Mouse (Mus musculus) kidney, postnatal 0 days (tissue): ENCODE data around the gene Clec2d. TPM values are rescaled to one million over a fixed set of nuclear protein-coding genes. Genes with fewer than 3 reads are reported as not detected.
"Not testable (repeated sequence)": the region's sequence is repeated elsewhere in the genome, so short reads cannot be mapped to it uniquely, and the experiment has no call there.

Experiments used
- ATAC-seq: fragments of 200-750 bp; cut with Nextera tagmentation; replicated peaks from 2 replicates; pipeline ENCODE4 v1.8.0; 2017; ENCODE audit warnings: low read depth, moderate number of reproducible peaks, moderate TSS enrichment, moderate library complexity; ENCODE audit not compliant: low FRiP score
- DNase-seq: peaks from one replicate; pipeline ENCODE4 v3.0.0-alpha.2; 2016; ENCODE audit warnings: low spot score
- H3K27ac ChIP-seq: fragments of 300-500 bp; sonication (generic); 2 replicates; pipeline ENCODE4 v1.5.1; 2014; ENCODE audit warnings: mild to moderate bottlenecking
- H3K27me3 ChIP-seq: fragments of 300-500 bp; sonication (generic); 2 replicates; pipeline ENCODE4 v1.6.1; 2014; ENCODE audit warnings: low read length, mixed read lengths; ENCODE audit not compliant: insufficient read depth
- H3K36me3 ChIP-seq: fragments of 300-500 bp; sonication (generic); 2 replicates; pipeline ENCODE4 v1.6.1; 2014; ENCODE audit warnings: low read length, mixed read lengths; ENCODE audit not compliant: insufficient read depth
- H3K4me1 ChIP-seq: fragments of 300-500 bp; sonication (generic); replicated peaks from 2 replicates; pipeline ENCODE4 v1.6.1; 2014; ENCODE audit warnings: antibody characterized with exemption, low read length, mixed read lengths; ENCODE audit not compliant: insufficient read depth
- H3K4me2 ChIP-seq: fragments of 300-500 bp; sonication (generic); 2 replicates; pipeline ENCODE4 v1.6.1; 2014; ENCODE audit warnings: mild to moderate bottlenecking, low read length, moderate library complexity, mixed read lengths
- H3K4me3 ChIP-seq: fragments of 300-500 bp; sonication (generic); replicated peaks from 2 replicates; pipeline ENCODE4 v1.5.1; 2014; ENCODE audit warnings: low read depth, low read length
- H3K9ac ChIP-seq: fragments of 300-500 bp; sonication (generic); 2 replicates; pipeline ENCODE4 v1.6.1; 2014; ENCODE audit warnings: low read depth, low read length
- H3K9me3 ChIP-seq: fragments of 300-500 bp; sonication (generic); replicated peaks from 2 replicates; pipeline ENCODE4 v1.6.1; 2016; ENCODE audit warnings: low read length, inconsistent platforms, mixed read lengths
- CTCF ChIP-seq: IDR thresholded peaks from 2 replicates; pipeline ENCODE4 v1.5.1; 2016; ENCODE audit warnings: antibody characterized with exemption, low read depth, mild to moderate bottlenecking, moderate library complexity
- WGBS: fragments of 180-500 bp; shearing (Covaris S2); extraction: QIAGEN DNeasy Blood & Tissue Kit; methylation state at CpG from one replicate; pipeline ENCODE4 v1.1.7; 2014; 5-methylcytosine and 5-hydroxymethylcytosine counted together
- polyA plus RNA-seq: library from polyadenylated mRNA; unstranded; fragments of >200 nt; fragmentation: Nextera tagmentation; extraction: Ambion mirVana; gene quantifications from 2 replicates; pipeline ENCODE4 v1.2.1, GENCODE M21; 2015

Gene Clec2d
- polyA plus RNA-seq, 1 experiment from 2014 or later = 1.0 TPM

GRCm38 (mm10) chr6:129186022-129186421 lies 5.6 kb downstream of the Clec2d start:
- Histone ChIP-seq H3K9ac (no peak overlapping the region), H3K4me2 (no peak overlapping the region), H3K27me3 (no peaks in the 10 kb centered on the region), H3K27ac (no peak overlapping the region), H3K9me3 (no peaks in the 10 kb centered on the region), H3K4me1 (no peaks in the 10 kb centered on the region), H3K36me3 (peaks cover 12% of the 10 kb centered on the region; the same call in 1 of the 2 replicates), H3K4me3 (no peak overlapping the region)
- no peak for ATAC-seq
- TF ChIP-seq CTCF = no peak
- 82% methylated on average over 4 of the region's 4 CpGs for WGBS
- no peak for DNase-seq

GRCm38 (mm10) chr6:129186457-129187199 lies 6.2 kb downstream of the Clec2d start:
- no peaks in the 10 kb centered on the region for H3K4me1 ChIP-seq
- no peaks in the 10 kb centered on the region for H3K9me3 ChIP-seq
- no peak overlapping the region for H3K9ac ChIP-seq
- ATAC-seq = no peak
- H3K4me3 ChIP-seq = no peak overlapping the region
- no peak overlapping the region for H3K4me2 ChIP-seq
- DNase-seq = no peak
- H3K36me3 ChIP-seq = peaks cover 12% of the 10 kb centered on the region; the same call in 1 of the 2 replicates
- no peak overlapping the region for H3K27ac ChIP-seq
- no peak for TF ChIP-seq CTCF
- H3K27me3 ChIP-seq = no peaks in the 10 kb centered on the region
- WGBS = 92% methylated on average over 5 of the region's 5 CpGs

- ATAC-seq = no peak
- H3K27me3 ChIP-seq = no peaks in the 10 kb centered on the region
- H3K27ac ChIP-seq = no peak overlapping the region
Measured at GRCm38 (mm10) chr6:129187200-129187651, 6.8 kb downstream of the Clec2d start.

GRCm38 (mm10) chr6:129187816-129188215 lies 7.4 kb downstream of the Clec2d start:
- H3K9me3 ChIP-seq, H3K4me2 ChIP-seq, H3K27ac ChIP-seq, H3K27me3 ChIP-seq, H3K9ac ChIP-seq, H3K4me1 ChIP-seq, DNase-seq, H3K4me3 ChIP-seq, ATAC-seq: not testable (repeated sequence)
- 96% methylated on average over 3 of the region's 3 CpGs for WGBS
- H3K36me3 ChIP-seq = peaks cover 12% of the 10 kb centered on the region; the same call in 1 of the 2 replicates

More at GRCm38 (mm10) chr6:129187200-129187651, 6.8 kb downstream of the Clec2d start:
- Histone ChIP-seq H3K4me2 (no peak overlapping the region), H3K4me1 (no peaks in the 10 kb centered on the region), H3K4me3 (no peak overlapping the region), H3K36me3 (peaks cover 12% of the 10 kb centered on the region; the same call in 1 of the 2 replicates), H3K9ac (no peak overlapping the region), H3K9me3 (no peaks in the 10 kb centered on the region)
- TF ChIP-seq CTCF = no peak
- no peak for DNase-seq

- no peak for TF ChIP-seq CTCF
- Histone ChIP-seq H3K27me3 (no peaks in the 10 kb centered on the region), H3K4me1 (no peaks in the 10 kb centered on the region), H3K9me3 (no peaks in the 10 kb centered on the region), H3K27ac (no peak overlapping the region), H3K36me3 (no peaks in the 10 kb centered on the region), H3K4me3 (no peak overlapping the region), H3K9ac (no peak overlapping the region), H3K4me2 (no peak overlapping the region)
- 89% methylated on average over 2 of the region's 2 CpGs for WGBS
- no peak for ATAC-seq
- no peak for DNase-seq
Measured at GRCm38 (mm10) chr6:129193431-129193830, 13.0 kb downstream of the Clec2d start.

- not testable (repeated sequence) for DNase-seq, H3K27me3 ChIP-seq, H3K27ac ChIP-seq, ATAC-seq, H3K9me3 ChIP-seq, H3K4me1 ChIP-seq, H3K4me3 ChIP-seq, H3K36me3 ChIP-seq, H3K4me2 ChIP-seq, H3K9ac ChIP-seq
Measured at GRCm38 (mm10) chr6:129200066-129200465, 19.7 kb downstream of the Clec2d start.

- 92% methylated on average over 1 of the region's 1 CpGs for WGBS
- no peaks in the 10 kb centered on the region for H3K27me3 ChIP-seq
- no peaks in the 10 kb centered on the region for H3K4me1 ChIP-seq
- DNase-seq = no peak
- no peak for ATAC-seq
- H3K9me3 ChIP-seq = no peaks in the 10 kb centered on the region
- no peak overlapping the region for H3K27ac ChIP-seq
- no peak overlapping the region for H3K9ac ChIP-seq
- no peak overlapping the region for H3K4me2 ChIP-seq
- no peaks in the 10 kb centered on the region for H3K36me3 ChIP-seq
- no peak for TF ChIP-seq CTCF
- no peak overlapping the region for H3K4me3 ChIP-seq
Measured at GRCm38 (mm10) chr6:129202306-129202705, 21.9 kb downstream of the Clec2d start.
